Mouse (Mus musculus) intestine, embryonic 14.5 days (tissue): ENCODE results near the gene Mylpf. TPM values are rescaled to one million over a fixed set of nuclear protein-coding genes. Genes with fewer than 3 reads are reported as not detected.

ENCODE experiments used
- ATAC-seq: fragments of 200-750 bp; cut with Nextera tagmentation; replicated peaks from 2 replicates; pipeline ENCODE4 v1.8.0; 2017; ENCODE audit warnings: low read depth, moderate number of reproducible peaks, moderate TSS enrichment, moderate library complexity; ENCODE audit not compliant: low FRiP score, low TSS enrichment
- DNase-seq: peaks from one replicate; pipeline ENCODE4 v3.0.0-alpha.2; 2018; ENCODE audit warnings: low spot score
- H3K27ac ChIP-seq: fragments of 300-500 bp; sonication (generic); 2 replicates; pipeline ENCODE4 v1.5.1; 2014; ENCODE audit warnings: low read depth, mild to moderate bottlenecking, control low read depth
- H3K27me3 ChIP-seq: fragments of 300-500 bp; sonication (generic); replicated peaks from 2 replicates; pipeline ENCODE4 v1.6.1; 2014; ENCODE audit warnings: low read length, control low read depth; ENCODE audit not compliant: control insufficient read depth, insufficient read depth
- H3K36me3 ChIP-seq: fragments of 300-500 bp; sonication (generic); 2 replicates; pipeline ENCODE4 v1.6.1; 2014; ENCODE audit warnings: low read length, control low read depth; ENCODE audit not compliant: control insufficient read depth, insufficient read depth
- H3K4me1 ChIP-seq: fragments of 300-500 bp; sonication (generic); replicated peaks from 2 replicates; pipeline ENCODE4 v1.6.1; 2014; ENCODE audit warnings: low read length, control low read depth, mixed read lengths; ENCODE audit not compliant: control insufficient read depth, insufficient read depth
- H3K4me2 ChIP-seq: fragments of 300-500 bp; sonication (generic); 2 replicates; pipeline ENCODE4 v1.6.1; 2014; ENCODE audit warnings: low read length
- H3K4me3 ChIP-seq: fragments of 300-500 bp; sonication (generic); 2 replicates; pipeline ENCODE4 v1.5.1; 2014; ENCODE audit warnings: low read depth, low read length, control low read depth, mixed read lengths
- H3K9ac ChIP-seq: fragments of 300-500 bp; sonication (generic); 2 replicates; pipeline ENCODE4 v1.6.1; 2014; ENCODE audit warnings: mild to moderate bottlenecking, low read length
- H3K9me3 ChIP-seq: fragments of 300-500 bp; sonication (generic); 2 replicates; pipeline ENCODE4 v1.6.1; 2016; ENCODE audit warnings: low read length, control low read depth; ENCODE audit not compliant: control insufficient read depth
- WGBS: fragments of 180-500 bp; shearing (Covaris S2); extraction: QIAGEN DNeasy Blood & Tissue Kit; methylation state at CpG from one replicate; pipeline ENCODE4 v1.1.7; 2014; 5-methylcytosine and 5-hydroxymethylcytosine counted together
- polyA plus RNA-seq: library from polyadenylated mRNA; unstranded; fragments of >200 nt; fragmentation: Nextera tagmentation; extraction: Ambion mirVana; gene quantifications from 2 replicates; pipeline ENCODE4 v1.2.1, GENCODE M21; 2014

Gene Mylpf
- polyA plus RNA-seq, 1 experiment from 2014 or later, result 12.9 TPM

- WGBS, result 88% methylated on average over 17 of the region's 17 CpGs
- Histone ChIP-seq H3K27me3 (no peaks in the 10 kb centered on the region), H3K4me1 (peaks cover 14% of the 10 kb centered on the region), H3K27ac (no peak overlapping the region), H3K9ac (no peak overlapping the region), H3K36me3 (peaks cover 64% of the 10 kb centered on the region), H3K4me3 (no peak overlapping the region), H3K4me2 (peak overlapping the region; percentile 75), H3K9me3 (no peaks in the 10 kb centered on the region)
- ATAC-seq, result no peak
- DNase-seq, result no peak
Observed at GRCm38 (mm10) chr7:127194011-127194632, 14.6 kb upstream of the Mylpf start.

- H3K9me3 ChIP-seq, result no peaks in the 10 kb centered on the region
- no peak for DNase-seq
- peaks cover 14% of the 10 kb centered on the region for H3K4me1 ChIP-seq
- no peaks in the 10 kb centered on the region for H3K27me3 ChIP-seq
- peak overlapping the region; percentile 63 for H3K4me3 ChIP-seq
- H3K27ac ChIP-seq, result no peak overlapping the region
- WGBS, result 62% methylated on average over 7 of the region's 7 CpGs
- H3K4me2 ChIP-seq, result peak overlapping the region; percentile 75
- no peak for ATAC-seq
- H3K9ac ChIP-seq, result peak overlapping the region; percentile 73
- H3K36me3 ChIP-seq, result peaks cover 69% of the 10 kb centered on the region
Observed at GRCm38 (mm10) chr7:127194633-127195029, 14.1 kb upstream of the Mylpf start.

GRCm38 (mm10) chr7:127195544-127196295 lies 13.0 kb upstream of the Mylpf start, which contains the start of gene Cd2bp2:
Gene Cd2bp2, minus strand, starts transcription at chr7:127196050.
- Histone ChIP-seq H3K27me3 (no peaks in the 10 kb centered on the region), H3K4me3 (peak within 1 kb of the TSS; percentile 63), H3K36me3 (peaks cover 80% of the 10 kb centered on the region), H3K4me2 (peak within 1 kb of the TSS; percentile 75), H3K27ac (peak within 1 kb of the TSS; percentile 82), H3K4me1 (peaks cover 14% of the 10 kb centered on the region), H3K9ac (peak within 1 kb of the TSS; percentile 73), H3K9me3 (no peaks in the 10 kb centered on the region)
- ATAC-seq (peak; percentile 96), DNase-seq (peak; percentile 95)
- whole genome bisulfite sequencing, result under 1% methylated on average over 51 of the region's 51 CpGs

- DNase-seq (no peak), ATAC-seq (no peak)
- H3K9ac ChIP-seq, result peak overlapping the region; percentile 73
- 54% methylated on average over 11 of the region's 11 CpGs for WGBS
- peak overlapping the region; percentile 75 for H3K4me2 ChIP-seq
- peak overlapping the region; percentile 82 for H3K27ac ChIP-seq
- no peaks in the 10 kb centered on the region for H3K9me3 ChIP-seq
- no peaks in the 10 kb centered on the region for H3K27me3 ChIP-seq
- H3K4me1 ChIP-seq, result peaks cover 14% of the 10 kb centered on the region
- peak overlapping the region; percentile 63 for H3K4me3 ChIP-seq
- peaks cover 83% of the 10 kb centered on the region for H3K36me3 ChIP-seq
Observed at GRCm38 (mm10) chr7:127196484-127196883, 12.2 kb upstream of the Mylpf start.

- H3K9me3 ChIP-seq, result no peaks in the 10 kb centered on the region
- H3K4me3 ChIP-seq, result peak overlapping the region; percentile 90
- DNase-seq (no peak), ATAC-seq (no peak)
- peak overlapping the region; percentile 92 for H3K4me2 ChIP-seq
- 44% methylated on average over 2 of the region's 2 CpGs for WGBS
- peaks cover 16% of the 10 kb centered on the region for H3K4me1 ChIP-seq
- H3K27me3 ChIP-seq, result no peaks in the 10 kb centered on the region
- H3K27ac ChIP-seq, result peak overlapping the region; percentile 59; the same call in 1 of the 2 replicates
- peaks cover 32% of the 10 kb centered on the region for H3K36me3 ChIP-seq
- peak overlapping the region; percentile 91 for H3K9ac ChIP-seq
Observed at GRCm38 (mm10) chr7:127206606-127207005, 2.1 kb upstream of the Mylpf start.

- H3K4me3 ChIP-seq, result peak overlapping the region; percentile 90
- no peaks in the 10 kb centered on the region for H3K9me3 ChIP-seq
- H3K9ac ChIP-seq, result peak overlapping the region; percentile 91
- ATAC-seq (peak; percentile 23), DNase-seq (peak; percentile 75)
- peak overlapping the region; percentile 92 for H3K4me2 ChIP-seq
- H3K27me3 ChIP-seq, result no peaks in the 10 kb centered on the region
- H3K4me1 ChIP-seq, result peaks cover 16% of the 10 kb centered on the region
- peaks cover 22% of the 10 kb centered on the region for H3K36me3 ChIP-seq
- H3K27ac ChIP-seq, result peak overlapping the region; percentile 59
- under 1% methylated on average over 48 of the region's 53 CpGs for WGBS
Observed at GRCm38 (mm10) chr7:127207374-127208294, 1.1 kb upstream of the Mylpf start.

GRCm38 (mm10) chr7:127208295-127208552 lies 466 bp upstream of the Mylpf start, which contains the start of gene Tbc1d10b:
Gene Tbc1d10b, minus strand, starts transcription at chr7:127208468.
- peak within 1 kb of the TSS; percentile 91 for H3K9ac ChIP-seq
- no peaks in the 10 kb centered on the region for H3K9me3 ChIP-seq
- peaks cover 16% of the 10 kb centered on the region for H3K36me3 ChIP-seq
- H3K27ac ChIP-seq, result peak within 1 kb of the TSS; percentile 79
- under 1% methylated on average over 32 of the region's 44 CpGs for WGBS
- ATAC-seq, result peak; percentile 71
- DNase-seq, result no peak
- no peaks in the 10 kb centered on the region for H3K27me3 ChIP-seq
- H3K4me2 ChIP-seq, result peak within 1 kb of the TSS; percentile 92
- peaks cover 16% of the 10 kb centered on the region for H3K4me1 ChIP-seq
- H3K4me3 ChIP-seq, result peak within 1 kb of the TSS; percentile 90

- H3K27me3 ChIP-seq, result no peaks in the 10 kb centered on the region
- WGBS, result 76% methylated on average over 5 of the region's 5 CpGs
Observed at GRCm38 (mm10) chr7:127209851-127210250, 1.2 kb downstream of the Mylpf start.

More at GRCm38 (mm10) chr7:127209851-127210250, 1.2 kb downstream of the Mylpf start:
- H3K4me1 ChIP-seq, result peaks cover 16% of the 10 kb centered on the region
- H3K9ac ChIP-seq, result no peak overlapping the region
- H3K4me3 ChIP-seq, result no peak overlapping the region; the same call in 1 of the 2 replicates
- peak overlapping the region; percentile 73 for H3K4me2 ChIP-seq
- H3K27ac ChIP-seq, result 0 out of 2 replicates have a peak overlapping the region, but pooled peaks have one; percentile 79
- no peaks in the 10 kb centered on the region for H3K9me3 ChIP-seq
- no peak for ATAC-seq
- 0 out of 2 replicates have a peak, but pooled peaks cover 3% of the 10 kb centered on the region for H3K36me3 ChIP-seq
- no peak for DNase-seq
